Mouse (Mus musculus) c-Kit-positive CD71-positive TER-119-positive erythroid progenitor cells, embryonic 14.5 days (primary cell): ENCODE data around the gene Med11.
A peak's percentile ranks its signal among the peaks of the same experiment; 100 is the strongest.
"Not testable (repeated sequence)": the region's sequence is repeated elsewhere in the genome, so short reads cannot be mapped to it uniquely, and the experiment has no call there.

Experiments
- DNase-seq: peaks from one replicate; pipeline ENCODE4 v3.0.0-alpha.2; 2013; ENCODE audit warnings: low spot score

The Med11 gene

GRCm38 (mm10) chr11:70451797-70452498 lies at the start of gene Med11:
Med11 (plus strand) TSS chr11:70451919.
- DNase-seq = peak; percentile 94

DNA sequence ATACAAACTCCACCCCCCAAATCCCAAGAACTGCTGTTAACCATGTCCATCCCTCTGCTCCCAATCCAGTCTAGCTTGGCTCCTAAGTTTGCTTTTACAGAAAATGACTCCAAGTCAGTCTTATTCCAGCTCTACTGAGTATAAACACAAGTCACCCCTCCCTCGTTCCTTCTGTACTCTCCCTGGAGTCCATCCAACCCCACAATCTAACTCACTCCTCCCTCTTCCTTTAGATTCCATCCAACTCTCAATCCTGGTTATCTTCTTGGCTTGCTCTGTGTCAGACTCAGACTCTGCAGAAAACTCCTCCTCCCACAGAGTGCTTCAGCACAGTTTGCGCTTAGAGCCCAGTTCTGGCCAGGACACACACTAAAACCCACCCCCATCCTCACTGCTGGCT lies 48.1 kb upstream of the Med11 start:
- DNase-seq = no peak

DNA sequence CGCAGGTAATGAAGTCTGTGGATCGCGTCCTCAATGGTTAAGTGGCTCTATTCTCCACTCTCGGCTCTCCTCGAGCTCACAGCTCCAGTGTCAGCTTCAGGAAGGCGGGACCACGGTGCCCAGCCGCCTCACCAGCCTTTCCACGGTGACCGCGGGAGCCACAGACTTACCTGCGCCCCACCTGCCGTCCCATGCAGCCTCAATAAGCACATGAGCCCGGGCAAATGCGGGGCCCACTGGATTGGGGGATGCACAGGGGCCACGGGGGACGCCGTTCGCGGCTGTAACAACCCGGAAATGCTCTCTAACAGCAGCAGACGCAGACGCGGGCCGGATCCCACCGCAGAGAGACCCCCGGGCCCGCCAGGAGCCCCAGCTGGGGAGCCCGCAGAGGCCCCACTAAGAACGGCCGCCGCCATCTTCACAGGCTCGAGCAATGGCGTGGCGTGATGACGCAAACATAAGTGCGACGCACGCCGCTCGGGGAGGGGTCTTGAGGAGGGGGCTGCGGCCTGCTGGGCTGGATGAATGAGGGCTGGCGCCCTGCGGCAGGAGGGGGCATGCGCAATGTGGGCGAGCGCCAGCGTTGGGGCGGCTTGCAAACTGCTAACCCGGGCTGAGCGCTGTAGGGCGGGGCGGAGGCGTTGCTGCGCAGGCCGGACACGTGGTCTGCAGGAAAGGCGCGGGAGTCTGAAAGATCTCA lies 42.0 kb upstream of the Med11 start, which contains the start of gene Pelp1:
TSS of gene Pelp1 (minus strand) at position 438 of the 703 bp plus-strand sequence.
- peak; percentile 76 for DNase-seq

- no peak for DNase-seq
Measured at GRCm38 (mm10) chr11:70410297-70410643, 41.4 kb upstream of the Med11 start.

GRCm38 (mm10) chr11:70412591-70412990 lies 39.1 kb upstream of the Med11 start:
- no peak for DNase-seq

GRCm38 (mm10) chr11:70413961-70414360 lies 37.8 kb upstream of the Med11 start:
- peak; percentile 80 for DNase-seq

- DNase-seq = no peak
Measured at GRCm38 (mm10) chr11:70418199-70418598, 33.5 kb upstream of the Med11 start.

DNA sequence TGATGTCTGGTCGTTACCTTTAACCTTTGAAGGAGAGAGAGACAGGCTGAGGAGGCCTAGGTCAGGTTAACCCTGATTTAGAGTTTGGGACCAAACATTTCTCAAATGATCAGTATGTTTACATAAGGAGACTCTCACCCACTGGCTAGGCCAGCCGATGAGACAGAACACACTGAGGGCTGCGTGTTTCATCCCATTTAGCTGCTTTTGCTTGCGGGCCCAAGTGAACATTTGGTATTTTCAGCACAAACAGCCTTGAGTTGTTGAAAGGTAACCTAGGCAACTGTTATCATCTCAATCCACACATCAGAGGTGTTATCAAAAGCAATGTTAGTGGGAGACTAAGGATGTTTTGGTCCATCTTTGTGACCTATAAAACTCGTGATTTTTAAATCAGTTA lies 32.2 kb upstream of the Med11 start:
- DNase-seq = no peak

GRCm38 (mm10) chr11:70426598-70426997 lies 25.1 kb upstream of the Med11 start:
- not testable (repeated sequence) for DNase-seq

- no peak for DNase-seq
Measured at GRCm38 (mm10) chr11:70431574-70431973, 20.1 kb upstream of the Med11 start.

DNA sequence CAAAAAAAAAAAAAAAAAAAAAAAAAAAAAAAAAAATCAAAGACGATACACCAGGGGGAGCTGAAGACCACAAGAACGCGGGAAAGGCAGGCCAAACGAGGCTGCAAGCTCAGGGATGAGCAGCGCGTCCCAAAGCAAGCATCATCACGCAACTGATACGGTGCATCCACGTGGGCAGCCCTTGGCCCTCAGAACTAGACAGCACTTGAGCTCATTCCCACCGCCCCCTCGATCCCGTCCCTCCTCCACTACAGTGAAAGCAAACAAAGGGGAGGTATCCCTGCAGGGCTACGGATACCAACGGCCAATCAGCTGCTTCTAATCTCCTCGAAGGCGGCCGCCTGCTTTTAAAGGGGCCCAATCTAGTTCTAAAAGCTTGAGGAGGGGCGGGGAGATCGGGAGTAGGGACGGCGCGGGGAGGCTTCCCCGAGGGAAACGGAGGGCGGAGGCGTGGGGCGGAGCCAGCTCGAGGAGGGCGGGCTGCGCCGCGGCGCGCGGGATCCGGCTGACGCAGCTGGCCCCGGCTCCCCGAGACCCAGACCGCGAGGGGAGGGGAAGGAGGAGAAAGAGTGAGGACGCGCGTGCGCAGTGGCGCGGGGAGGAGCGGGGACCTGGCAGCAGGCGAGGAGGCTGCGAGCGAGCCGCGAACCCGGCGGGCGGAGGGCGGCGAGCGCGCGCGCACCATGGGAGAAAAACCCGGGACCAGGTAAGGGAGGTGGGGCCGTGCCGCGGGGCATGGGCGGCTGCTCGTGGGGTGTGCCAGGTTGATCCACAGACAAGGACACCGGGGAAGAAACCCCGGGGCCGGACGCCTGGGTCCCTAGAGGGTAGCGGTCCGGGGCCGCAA lies 19.4 kb upstream of the Med11 start, which contains the start of gene Arrb2:
TSS of gene Arrb2 (plus strand) at position 588 of the 847 bp plus-strand sequence.
- DNase-seq = peak; percentile 93

DNA sequence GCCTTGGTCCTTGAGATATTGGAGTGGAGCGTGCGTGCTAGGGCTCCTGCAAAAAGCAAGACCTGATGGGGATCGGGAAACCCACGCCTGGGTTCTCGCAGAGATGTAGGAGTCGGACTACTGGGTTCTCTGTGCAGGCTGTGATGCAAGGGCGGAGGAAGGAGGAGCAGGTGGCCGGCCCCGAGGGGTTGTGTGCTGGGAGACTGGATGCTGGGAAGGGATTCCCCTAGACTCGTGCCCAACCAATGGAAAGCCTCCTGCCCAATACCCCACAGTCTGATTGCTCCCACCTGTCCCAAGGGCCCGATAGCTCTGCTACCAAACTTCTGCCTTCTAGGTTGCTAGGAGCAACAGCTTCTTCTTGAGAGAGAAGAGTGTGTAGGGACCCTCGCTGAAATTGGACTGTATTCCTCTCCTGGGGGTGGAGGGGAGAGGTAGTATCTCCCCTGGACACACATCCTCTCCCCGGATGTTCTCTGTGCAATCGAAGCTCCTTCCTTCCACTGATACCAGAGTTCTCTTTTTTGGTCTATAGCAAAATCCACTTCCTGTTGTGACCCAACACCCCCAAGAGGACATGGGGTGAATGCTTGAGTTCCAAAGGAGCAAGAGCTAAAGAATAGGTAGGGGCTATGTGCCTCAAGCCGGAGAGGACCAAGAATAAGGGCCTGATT lies 18.7 kb upstream of the Med11 start:
- DNase-seq = peak; percentile 27

GRCm38 (mm10) chr11:70433569-70433943 lies 18.2 kb upstream of the Med11 start:
- no peak for DNase-seq

DNA sequence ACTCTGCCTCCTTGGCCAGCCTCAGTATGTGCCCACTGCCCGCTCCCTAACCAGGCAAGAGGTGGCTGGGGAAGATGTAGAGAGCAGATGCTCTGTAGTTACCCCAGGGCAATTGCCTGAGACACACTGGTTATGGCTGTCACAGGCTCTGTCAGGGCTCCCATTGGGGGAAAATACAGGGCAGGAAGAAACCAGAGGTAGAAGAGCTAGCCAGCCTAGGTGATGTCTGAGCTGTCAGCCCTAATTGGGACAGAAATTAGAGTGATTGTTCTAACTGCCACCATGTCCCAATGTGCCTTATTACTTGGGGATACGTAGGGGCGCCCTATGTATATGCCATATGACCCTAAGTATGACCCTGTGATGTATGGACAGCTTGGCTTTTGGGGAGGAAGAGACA lies 17.8 kb upstream of the Med11 start:
- DNase-seq = no peak

- no peak for DNase-seq
Measured at GRCm38 (mm10) chr11:70435476-70435875, 16.2 kb upstream of the Med11 start.

DNA sequence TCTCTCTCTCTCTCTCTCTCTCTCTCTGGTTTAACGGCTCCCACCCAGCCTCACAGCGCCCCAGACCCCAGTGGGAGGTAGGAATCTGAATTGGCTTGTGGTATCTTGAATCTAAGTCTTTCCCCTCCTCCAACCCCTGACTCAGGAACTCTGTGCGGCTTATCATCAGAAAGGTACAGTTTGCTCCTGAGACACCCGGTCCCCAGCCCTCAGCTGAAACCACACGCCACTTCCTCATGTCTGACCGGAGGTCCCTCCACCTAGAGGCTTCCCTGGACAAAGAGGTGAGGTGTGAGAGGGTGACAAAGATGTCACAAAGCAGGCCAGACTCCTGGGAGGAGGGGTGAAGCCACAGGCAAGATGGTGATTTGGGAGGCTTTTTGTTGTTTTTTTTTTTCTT lies 14.3 kb upstream of the Med11 start:
- DNase-seq = no peak

- DNase-seq = no peak
Measured at GRCm38 (mm10) chr11:70438728-70439374, 12.9 kb upstream of the Med11 start.

GRCm38 (mm10) chr11:70440637-70441036 lies 11.1 kb upstream of the Med11 start:
- DNase-seq = no peak

GRCm38 (mm10) chr11:70441882-70442281 lies 9.8 kb upstream of the Med11 start:
- no peak for DNase-seq

DNA sequence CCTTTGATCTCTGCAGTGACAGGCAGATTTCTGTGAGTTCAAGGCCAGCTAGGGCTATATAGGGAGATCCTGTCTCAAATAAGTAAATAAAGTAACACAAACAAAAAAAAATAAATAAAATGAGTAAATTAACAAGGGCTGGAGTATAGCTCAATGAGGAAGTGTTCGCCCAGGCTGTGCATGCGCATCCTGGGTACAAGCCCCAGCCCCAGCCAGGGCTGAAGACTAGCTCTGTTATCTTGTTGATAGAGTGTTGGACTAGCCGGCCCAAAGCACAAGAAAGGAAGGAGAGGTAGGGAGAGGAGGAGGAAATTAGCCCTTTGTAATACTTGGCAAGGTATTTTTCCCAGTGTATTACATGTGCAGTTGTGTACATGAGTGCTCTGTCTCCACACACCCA lies 7.8 kb upstream of the Med11 start:
- DNase-seq = no peak

DNA sequence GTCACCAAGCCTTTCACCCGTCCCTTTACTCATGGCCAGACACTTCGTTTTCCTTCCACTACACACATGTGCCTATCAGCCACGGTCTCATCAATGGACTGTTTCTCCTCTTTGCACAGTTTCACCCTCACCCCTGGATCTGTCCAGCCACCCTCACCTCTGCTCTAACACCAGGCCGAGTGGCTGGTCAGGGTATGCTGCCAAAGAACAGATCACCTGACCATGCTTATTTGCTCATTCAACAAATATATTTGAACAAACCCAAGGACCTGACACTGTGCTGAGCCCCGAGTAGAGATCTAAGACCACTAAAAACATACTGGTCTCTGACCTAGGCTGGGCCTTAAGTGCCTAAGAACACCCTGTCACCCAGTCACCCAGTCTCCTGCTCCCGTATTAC lies 7.1 kb upstream of the Med11 start:
- DNase-seq = no peak

DNA sequence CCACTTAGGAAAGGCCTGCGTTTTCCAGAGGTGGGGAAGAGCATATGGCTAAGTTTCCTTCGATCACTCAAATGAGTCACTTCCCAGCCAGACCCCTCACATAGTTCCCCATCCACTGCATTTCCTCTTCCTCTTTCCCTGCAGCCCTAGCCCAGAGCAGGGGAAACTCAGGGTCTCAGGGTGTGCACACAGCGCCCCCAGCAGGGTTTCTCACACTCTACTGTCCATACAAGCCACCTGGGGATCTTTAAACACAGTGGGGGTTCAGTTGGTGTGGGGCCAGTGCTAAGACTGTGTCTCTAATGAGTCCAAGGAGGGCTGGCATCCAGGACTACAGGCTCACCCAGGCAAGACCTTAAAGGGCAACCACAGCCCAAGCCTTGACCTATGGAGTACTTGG lies 5.0 kb upstream of the Med11 start:
- no peak for DNase-seq
